Mouse (Mus musculus) embryonic fibroblast, embryonic 13.5 days (primary cell): Measurements from ENCODE around the gene Cdhr2. TPM values are rescaled to one million over a fixed set of nuclear protein-coding genes. Genes with fewer than 3 reads are reported as not detected.

Source experiments
- H3K27ac ChIP-seq: 2 replicates; pipeline ENCODE4 v1.5.1; 2012; ENCODE audit warnings: low read length, control low read depth, inconsistent platforms; ENCODE audit not compliant: insufficient read depth
- H3K4me1 ChIP-seq: 2 replicates; pipeline ENCODE4 v1.6.1; 2011; ENCODE audit warnings: low read length; ENCODE audit not compliant: control insufficient read depth, insufficient read depth
- H3K4me3 ChIP-seq: 2 replicates; pipeline ENCODE4 v1.5.1; 2011; ENCODE audit warnings: mild to moderate bottlenecking, control low read depth, low read length; ENCODE audit not compliant: insufficient read depth
- CTCF ChIP-seq: IDR thresholded peaks from 2 replicates; pipeline ENCODE4 v1.5.1; 2011; ENCODE audit warnings: mild to moderate bottlenecking, control low read depth, low read length, moderate library complexity, borderline replicate concordance; ENCODE audit not compliant: insufficient read depth
- POLR2A ChIP-seq: IDR thresholded peaks from 2 replicates; pipeline ENCODE4 v1.6.1; 2011; ENCODE audit warnings: low read depth, mild to moderate bottlenecking, control low read depth, low read length, moderate library complexity
- polyA plus RNA-seq: library from polyadenylated mRNA; stranded (reverse); fragments of >200 nt; gene quantifications from 2 replicates; pipeline ENCODE4 v1.2.4, GENCODE M21; 2011; ENCODE audit warnings: low read depth; ENCODE audit not compliant: missing spikeins, insufficient read length

The Cdhr2 gene
- polyA plus RNA-seq, 1 experiment = not detected

- TF ChIP-seq POLR2A (no peak), CTCF (no peak)
- H3K4me3 ChIP-seq = no peak overlapping the region
- H3K27ac ChIP-seq = no peak overlapping the region
Measured at GRCm38 (mm10) chr13:54758756-54759470, 57.7 kb downstream of the Cdhr2 start.

GRCm38 (mm10) chr13:54759496-54759895, 58.2 kb downstream of the Cdhr2 start:
- no peak overlapping the region for H3K4me3 ChIP-seq
- no peak overlapping the region for H3K27ac ChIP-seq
- no peaks in the 10 kb centered on the region for H3K4me1 ChIP-seq
- TF ChIP-seq CTCF (no peak), POLR2A (no peak)

More at GRCm38 (mm10) chr13:54758756-54759470, 57.7 kb downstream of the Cdhr2 start:
- no peaks in the 10 kb centered on the region for H3K4me1 ChIP-seq

GRCm38 (mm10) chr13:54760164-54760795, 59.0 kb downstream of the Cdhr2 start:
- TF ChIP-seq CTCF (no peak), POLR2A (no peak)
- Histone ChIP-seq H3K4me3 (no peak overlapping the region), H3K4me1 (no peaks in the 10 kb centered on the region), H3K27ac (no peak overlapping the region)

GRCm38 (mm10) chr13:54760906-54761305, 59.6 kb downstream of the Cdhr2 start:
- Histone ChIP-seq H3K4me3 (no peak overlapping the region), H3K4me1 (no peaks in the 10 kb centered on the region), H3K27ac (no peak overlapping the region)
- TF ChIP-seq CTCF (no peak), POLR2A (no peak)

- H3K4me3 ChIP-seq = 0 out of 2 replicates have a peak overlapping the region, but pooled peaks have one; percentile 2
- no peaks in the 10 kb centered on the region for H3K4me1 ChIP-seq
- TF ChIP-seq POLR2A (no peak), CTCF (no peak)
- no peak overlapping the region for H3K27ac ChIP-seq
Measured at GRCm38 (mm10) chr13:54765281-54766191, 64.3 kb downstream of the Cdhr2 start.

- TF ChIP-seq POLR2A (no peak), CTCF (0 out of 2 replicates have a peak, but pooled peaks have one; percentile 30)
- H3K4me1 ChIP-seq = no peaks in the 10 kb centered on the region
- no peak within 1 kb of the TSS for H3K27ac ChIP-seq
- H3K4me3 ChIP-seq = 0 out of 2 replicates have a peak within 1 kb of the TSS, but pooled peaks have one; percentile 2
Measured at GRCm38 (mm10) chr13:54766192-54766768, 65.0 kb downstream of the Cdhr2 start, which contains the start of gene Sncb. TSS of gene Sncb (minus strand) at chr13:54766595.

GRCm38 (mm10) chr13:54767012-54767411, 65.8 kb downstream of the Cdhr2 start:
- H3K27ac ChIP-seq = no peak overlapping the region
- no peaks in the 10 kb centered on the region for H3K4me1 ChIP-seq
- TF ChIP-seq CTCF (no peak), POLR2A (no peak)
- H3K4me3 ChIP-seq = no peak overlapping the region

- TF ChIP-seq POLR2A (no peak), CTCF (no peak)
- Histone ChIP-seq H3K4me3 (no peak overlapping the region), H3K4me1 (peaks cover 5% of the 10 kb centered on the region; the same call in 1 of the 2 replicates), H3K27ac (no peak overlapping the region)
Measured at GRCm38 (mm10) chr13:54780592-54780991, 79.3 kb downstream of the Cdhr2 start.

GRCm38 (mm10) chr13:54781086-54781485, 79.8 kb downstream of the Cdhr2 start:
- no peak for TF ChIP-seq CTCF
- H3K4me3 ChIP-seq = no peak overlapping the region

GRCm38 (mm10) chr13:54783235-54783634, 82.0 kb downstream of the Cdhr2 start:
- Histone ChIP-seq H3K4me1 (peaks cover 5% of the 10 kb centered on the region; the same call in 1 of the 2 replicates), H3K4me3 (no peak overlapping the region), H3K27ac (no peak overlapping the region)
- TF ChIP-seq CTCF (no peak), POLR2A (no peak)

More at GRCm38 (mm10) chr13:54781086-54781485, 79.8 kb downstream of the Cdhr2 start:
- H3K27ac ChIP-seq = no peak overlapping the region
- peaks cover 5% of the 10 kb centered on the region; the same call in 1 of the 2 replicates for H3K4me1 ChIP-seq
